Mouse (Mus musculus): ENCODE measurements around the gene Crtc3. TPM values are rescaled to one million over a fixed set of nuclear protein-coding genes. Genes with fewer than 3 reads are reported as not detected.

Crtc3 gene
- polyA plus RNA-seq, 1 experiment from 2014 or later: 10.3 TPM

DNA sequence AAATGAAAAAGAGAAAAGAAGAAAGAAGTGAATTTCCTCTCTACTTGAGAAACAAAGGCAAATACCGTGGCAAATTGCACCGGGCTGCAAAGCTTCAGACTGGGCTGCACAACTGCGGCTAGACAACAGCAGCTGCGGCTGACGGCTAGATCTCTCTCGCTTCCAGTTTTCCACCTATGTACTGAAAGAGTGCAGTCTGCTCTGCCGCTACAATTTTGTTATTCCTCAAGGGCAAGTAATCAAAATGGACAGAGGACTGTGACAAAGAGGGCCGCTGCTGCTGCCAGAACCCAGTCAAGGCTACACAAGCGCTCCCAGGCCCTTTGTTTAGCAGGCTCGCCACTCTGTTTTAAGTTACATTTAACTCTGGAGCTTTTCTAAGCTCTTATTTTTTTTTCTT is 35.6 kb downstream of the Crtc3 start:
- Histone ChIP-seq H3K27ac (peak overlapping the region; percentile 59), H3K27me3 (no peaks in the 10 kb centered on the region), H3K9ac (no peak overlapping the region), H3K36me3 (ENCODE audit: poor library complexity, severe bottlenecking) (no peaks in the 10 kb centered on the region), H3K4me2 (no peak overlapping the region), H3K4me1 (peaks cover 52% of the 10 kb centered on the region), H3K4me3 (no peak overlapping the region), H3K9me3 (replicated peaks) (no peaks in the 10 kb centered on the region)
- 47% methylated on average over 10 of the region's 10 CpGs for WGBS
- ATAC-seq: no peak

DNA sequence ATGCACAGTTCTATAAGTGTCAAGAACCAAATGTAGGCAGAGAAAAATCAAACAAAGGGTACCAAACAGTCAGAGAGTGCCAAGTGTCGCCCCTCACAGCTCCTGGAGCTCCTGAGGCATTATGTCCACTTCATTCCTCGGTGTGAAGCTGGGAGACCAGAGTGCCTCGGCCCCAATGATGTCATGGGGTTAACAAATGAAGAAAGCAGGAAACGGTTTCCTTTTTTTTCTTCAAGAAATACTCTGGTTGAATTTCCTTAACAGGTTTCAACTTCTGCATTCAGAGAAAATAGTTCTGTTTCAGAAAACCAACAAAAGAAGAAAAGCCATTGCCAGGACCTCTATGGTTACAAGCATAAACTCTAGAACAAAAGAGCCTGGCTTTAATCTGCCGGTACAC is 36.4 kb downstream of the Crtc3 start:
- no peaks in the 10 kb centered on the region for H3K36me3 ChIP-seq (ENCODE audit: poor library complexity, severe bottlenecking)
- H3K4me2 ChIP-seq: no peak overlapping the region
- peak overlapping the region; percentile 59 for H3K27ac ChIP-seq
- no peaks in the 10 kb centered on the region for H3K9me3 ChIP-seq (replicated peaks)
- 20% methylated on average over 5 of the region's 5 CpGs for WGBS
- no peak overlapping the region for H3K9ac ChIP-seq
- H3K27me3 ChIP-seq: no peaks in the 10 kb centered on the region
- H3K4me1 ChIP-seq: peaks cover 49% of the 10 kb centered on the region
- no peak overlapping the region for H3K4me3 ChIP-seq
- ATAC-seq: peak; percentile 32; the same call in 1 of the 2 replicates

DNA sequence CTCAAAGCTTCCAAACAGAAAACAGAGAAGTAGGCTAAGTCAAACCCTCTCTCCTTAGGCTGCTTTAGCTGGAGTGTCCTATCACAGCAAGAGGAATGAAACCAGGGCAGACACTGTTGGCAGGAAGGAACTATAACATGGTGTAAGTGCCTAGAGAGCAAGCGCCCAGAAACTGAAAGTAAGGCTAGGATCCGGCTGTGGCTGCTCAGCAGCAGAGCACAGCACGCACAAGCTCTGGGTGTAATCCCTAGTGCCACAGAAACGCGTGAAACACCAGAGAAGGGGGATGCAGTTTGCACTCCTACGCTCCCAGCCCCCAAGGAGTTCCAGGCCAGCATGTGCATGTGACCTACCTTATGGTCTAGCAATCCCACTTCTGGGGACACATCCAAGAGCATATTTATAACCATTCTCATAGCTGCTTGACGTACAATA is 41.2 kb downstream of the Crtc3 start:
- no peak overlapping the region for H3K4me3 ChIP-seq
- H3K9me3 ChIP-seq (replicated peaks): no peaks in the 10 kb centered on the region
- H3K27ac ChIP-seq: no peak overlapping the region
- H3K27me3 ChIP-seq: no peaks in the 10 kb centered on the region
- WGBS: 87% methylated on average over 7 of the region's 7 CpGs
- no peaks in the 10 kb centered on the region for H3K36me3 ChIP-seq (ENCODE audit: poor library complexity, severe bottlenecking)
- no peak for ATAC-seq
- peaks cover 19% of the 10 kb centered on the region for H3K4me1 ChIP-seq
- no peak overlapping the region; the same call in 1 of the 2 replicates for H3K9ac ChIP-seq
- H3K4me2 ChIP-seq: no peak overlapping the region

DNA sequence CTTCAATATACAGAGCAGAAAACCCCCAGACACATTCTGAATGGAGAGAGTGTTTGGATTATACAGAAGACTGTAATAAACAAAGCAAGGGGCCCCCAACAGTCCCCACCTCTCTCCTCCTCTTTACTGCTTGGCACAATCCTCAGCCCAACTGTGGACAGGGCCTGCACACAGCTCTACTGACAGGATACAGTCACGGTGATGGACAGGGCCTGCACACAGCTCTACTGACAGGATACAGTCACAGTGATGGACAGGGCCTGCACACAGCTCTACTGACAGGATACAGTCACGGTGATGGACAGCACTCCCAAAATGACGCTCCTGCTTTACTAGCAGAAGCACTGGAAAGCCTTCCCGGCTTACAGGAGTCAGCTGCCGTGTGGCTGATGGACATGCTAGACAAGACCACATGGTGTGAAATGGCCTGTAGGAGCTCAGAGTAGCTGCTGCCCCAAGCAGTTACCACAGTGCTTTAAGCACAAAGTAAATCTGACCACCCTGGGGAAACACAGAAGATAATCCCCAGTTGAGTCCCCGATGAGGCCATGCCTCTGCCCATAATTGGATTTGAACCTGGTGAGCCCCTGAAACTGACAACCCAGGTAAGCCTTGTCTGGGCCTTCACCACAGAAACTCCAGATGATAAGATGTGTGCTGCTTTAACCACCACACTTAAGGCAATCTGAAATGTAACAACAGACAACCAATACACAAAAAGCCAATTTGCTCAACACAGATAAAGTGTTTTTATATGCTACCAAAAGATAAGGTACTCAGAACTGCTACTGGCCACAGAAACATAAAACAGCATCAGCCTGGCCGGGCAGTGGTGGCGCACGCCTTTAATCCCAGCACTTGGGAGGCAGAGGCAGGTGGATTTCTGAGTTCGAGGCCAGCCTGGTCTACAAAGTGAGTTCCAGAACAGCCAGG is 42.3 kb downstream of the Crtc3 start:
- H3K27ac ChIP-seq: no peak overlapping the region
- H3K4me1 ChIP-seq: peaks cover 22% of the 10 kb centered on the region
- H3K9me3 ChIP-seq (replicated peaks): no peaks in the 10 kb centered on the region
- WGBS: 75% methylated on average over 10 of the region's 10 CpGs
- no peaks in the 10 kb centered on the region for H3K27me3 ChIP-seq
- no peak overlapping the region for H3K9ac ChIP-seq
- no peak for ATAC-seq
- no peaks in the 10 kb centered on the region for H3K36me3 ChIP-seq (ENCODE audit: poor library complexity, severe bottlenecking)
- H3K4me2 ChIP-seq: no peak overlapping the region
- no peak overlapping the region for H3K4me3 ChIP-seq

DNA sequence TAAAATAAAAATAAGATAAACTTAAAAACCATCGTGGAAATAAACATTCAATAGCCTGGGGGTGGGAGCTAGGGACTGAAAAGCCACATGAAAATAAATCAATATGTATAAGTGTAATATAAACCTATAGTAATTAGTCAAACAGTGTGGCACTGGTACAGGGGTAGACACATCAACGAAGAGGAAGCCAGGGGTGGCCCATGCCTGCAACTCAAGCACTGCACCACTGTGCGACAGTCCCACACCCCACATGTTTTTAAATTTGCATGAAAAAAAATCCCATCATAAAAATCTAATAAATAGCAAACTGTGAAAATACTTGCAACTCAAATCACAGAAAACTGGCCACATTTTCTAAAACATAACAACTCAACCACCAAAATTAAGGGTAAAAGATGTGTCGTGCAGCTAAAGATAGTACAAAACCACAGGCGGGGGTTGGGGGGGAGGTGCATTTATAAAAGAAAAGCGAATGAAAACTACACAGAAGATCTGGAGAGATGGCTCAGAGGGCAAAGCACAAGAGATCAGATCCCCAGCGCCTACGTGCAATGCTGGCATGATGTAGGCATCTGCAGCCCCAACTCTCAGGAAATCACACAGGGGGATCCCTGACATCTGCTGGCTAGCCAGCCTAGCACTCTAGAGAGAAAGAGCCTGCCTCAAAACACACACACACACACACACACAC is 45.6 kb downstream of the Crtc3 start:
- 74% methylated on average over 8 of the region's 8 CpGs for WGBS
- Histone ChIP-seq H3K9ac (no peak overlapping the region), H3K36me3 (ENCODE audit: poor library complexity, severe bottlenecking) (no peaks in the 10 kb centered on the region), H3K9me3 (replicated peaks) (no peaks in the 10 kb centered on the region), H3K4me3 (no peak overlapping the region), H3K4me2 (no peak overlapping the region), H3K27me3 (no peaks in the 10 kb centered on the region), H3K27ac (no peak overlapping the region), H3K4me1 (peaks cover 25% of the 10 kb centered on the region)
- no peak for ATAC-seq

DNA sequence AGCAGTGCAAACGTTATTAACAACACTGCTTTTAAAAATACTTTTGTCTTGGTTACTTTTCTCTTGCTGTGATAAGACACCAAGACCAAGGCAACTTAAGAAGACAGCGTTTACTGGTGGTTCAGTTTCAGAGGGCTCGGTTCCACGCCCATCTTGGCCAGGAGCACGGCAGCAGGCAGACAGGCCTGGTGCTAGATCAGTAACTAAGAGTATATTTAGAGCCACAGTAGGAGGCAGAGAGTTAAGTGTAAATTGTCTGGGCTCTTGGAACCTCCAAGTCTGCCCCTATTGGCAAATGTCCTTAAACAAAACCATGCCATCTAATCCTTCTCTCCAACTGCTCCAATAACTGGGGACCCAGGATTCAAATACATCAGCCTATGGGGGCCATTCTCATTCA is 46.1 kb downstream of the Crtc3 start:
- peaks cover 23% of the 10 kb centered on the region for H3K4me1 ChIP-seq
- no peak overlapping the region for H3K9ac ChIP-seq
- no peak overlapping the region for H3K4me3 ChIP-seq
- no peaks in the 10 kb centered on the region for H3K36me3 ChIP-seq (ENCODE audit: poor library complexity, severe bottlenecking)
- no peaks in the 10 kb centered on the region for H3K9me3 ChIP-seq (replicated peaks)
- H3K27ac ChIP-seq: no peak overlapping the region
- H3K4me2 ChIP-seq: no peak overlapping the region
- ATAC-seq: no peak
- WGBS: 66% methylated on average over 5 of the region's 5 CpGs
- no peaks in the 10 kb centered on the region for H3K27me3 ChIP-seq

DNA sequence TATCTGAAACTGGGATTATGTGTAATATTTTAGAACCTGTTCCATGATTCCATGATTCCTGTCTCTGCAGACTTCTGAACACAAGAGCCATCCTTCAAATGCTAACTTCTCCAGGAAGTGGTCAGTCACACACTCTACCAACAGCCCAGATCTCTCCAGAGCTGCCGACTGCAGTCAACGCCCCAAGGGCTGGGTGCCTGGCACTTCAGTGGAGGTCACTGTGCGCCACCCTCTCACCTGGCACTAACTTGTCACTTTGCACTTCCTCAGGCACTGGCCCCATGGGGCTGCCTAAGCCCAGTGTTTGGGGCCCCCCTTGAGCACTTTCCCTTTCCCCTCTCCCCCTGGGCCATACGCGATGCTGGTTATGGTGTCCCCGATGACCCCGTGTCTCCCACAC is 46.8 kb downstream of the Crtc3 start:
- H3K27ac ChIP-seq: no peak overlapping the region
- H3K4me2 ChIP-seq: no peak overlapping the region
- 89% methylated on average over 7 of the region's 7 CpGs for WGBS
- H3K4me3 ChIP-seq: no peak overlapping the region
- H3K36me3 ChIP-seq (ENCODE audit: poor library complexity, severe bottlenecking): no peaks in the 10 kb centered on the region
- H3K27me3 ChIP-seq: no peaks in the 10 kb centered on the region
- no peak overlapping the region for H3K9ac ChIP-seq
- ATAC-seq: no peak
- H3K4me1 ChIP-seq: peaks cover 20% of the 10 kb centered on the region
- H3K9me3 ChIP-seq (replicated peaks): no peaks in the 10 kb centered on the region

DNA sequence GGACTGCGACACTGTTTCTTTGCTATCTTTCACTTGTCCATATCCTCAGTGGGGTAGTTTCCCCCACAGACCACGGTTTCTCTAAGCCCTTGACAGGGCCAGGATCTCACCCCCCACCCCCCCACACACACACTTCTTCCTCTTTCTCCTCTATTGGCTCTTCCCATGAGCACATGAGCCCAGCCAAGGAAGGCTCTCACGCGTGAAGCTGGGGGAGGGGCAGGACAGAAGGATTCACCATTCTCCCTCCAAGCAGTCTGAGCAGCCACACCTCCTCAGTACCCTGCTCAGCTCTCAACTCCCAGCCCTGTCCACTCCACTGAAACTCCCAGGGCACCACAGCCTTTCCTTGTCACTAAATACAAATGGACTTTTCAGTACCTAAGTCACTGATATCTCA is 47.2 kb downstream of the Crtc3 start:
- peaks cover 22% of the 10 kb centered on the region for H3K4me1 ChIP-seq
- no peaks in the 10 kb centered on the region for H3K27me3 ChIP-seq
- no peaks in the 10 kb centered on the region for H3K9me3 ChIP-seq (replicated peaks)
- ATAC-seq: no peak
- no peaks in the 10 kb centered on the region for H3K36me3 ChIP-seq (ENCODE audit: poor library complexity, severe bottlenecking)
- no peak overlapping the region for H3K9ac ChIP-seq
- H3K4me2 ChIP-seq: no peak overlapping the region; the same call in 1 of the 2 replicates
- H3K4me3 ChIP-seq: no peak overlapping the region
- 13% methylated on average over 4 of the region's 4 CpGs for WGBS
- H3K27ac ChIP-seq: no peak overlapping the region

DNA sequence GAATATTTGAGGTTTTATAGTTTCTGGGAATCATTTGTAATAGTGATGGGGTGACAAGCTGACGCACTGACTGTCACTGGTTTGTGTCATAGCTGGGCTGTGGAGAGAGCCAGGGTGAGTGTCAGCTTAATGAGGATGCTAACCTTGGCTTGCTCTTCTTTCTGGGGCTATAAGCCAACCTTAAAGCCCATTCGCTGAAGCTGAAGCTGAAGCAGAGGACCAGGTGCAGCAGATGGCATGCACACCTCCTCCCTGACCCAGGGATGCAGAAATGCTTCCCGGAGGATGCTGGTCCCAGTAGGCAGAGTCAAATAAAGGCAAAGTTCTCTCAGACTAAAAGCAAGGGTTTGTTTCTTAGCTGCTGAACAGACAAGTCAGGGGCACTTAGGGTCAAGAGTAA is 48.7 kb downstream of the Crtc3 start:
- Histone ChIP-seq H3K27me3 (no peaks in the 10 kb centered on the region), H3K9me3 (replicated peaks) (no peaks in the 10 kb centered on the region), H3K9ac (no peak overlapping the region), H3K4me3 (no peak overlapping the region), H3K4me1 (peaks cover 20% of the 10 kb centered on the region), H3K4me2 (no peak overlapping the region), H3K27ac (no peak overlapping the region), H3K36me3 (ENCODE audit: poor library complexity, severe bottlenecking) (no peaks in the 10 kb centered on the region)
- ATAC-seq: no peak
- 91% methylated on average over 3 of the region's 3 CpGs for WGBS

DNA sequence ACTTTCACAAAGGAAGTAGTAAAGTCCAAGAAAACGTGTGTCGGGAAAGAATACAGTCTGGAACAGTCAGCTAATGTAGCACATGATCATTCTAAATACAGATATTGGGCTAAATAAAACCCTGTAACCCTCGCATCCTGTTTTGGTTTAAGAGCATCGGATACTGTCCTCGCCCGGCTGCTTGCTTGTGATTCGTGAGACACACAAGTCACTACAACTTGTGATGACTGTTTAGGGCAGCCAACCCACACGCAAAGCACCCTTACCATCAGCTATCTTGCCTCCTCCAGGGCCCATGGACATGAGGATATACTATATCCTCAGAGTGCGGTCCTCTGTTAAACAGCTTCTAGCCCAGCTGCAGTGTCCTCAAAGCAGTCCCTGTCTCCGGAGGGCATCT is 50.2 kb downstream of the Crtc3 start:
- WGBS: 87% methylated on average over 10 of the region's 10 CpGs
- Histone ChIP-seq H3K27me3 (no peaks in the 10 kb centered on the region), H3K9ac (no peak overlapping the region), H3K4me2 (no peak overlapping the region), H3K4me3 (no peak overlapping the region), H3K9me3 (replicated peaks) (no peaks in the 10 kb centered on the region), H3K27ac (no peak overlapping the region), H3K36me3 (ENCODE audit: poor library complexity, severe bottlenecking) (no peaks in the 10 kb centered on the region), H3K4me1 (peaks cover 20% of the 10 kb centered on the region)
- ATAC-seq: no peak

DNA sequence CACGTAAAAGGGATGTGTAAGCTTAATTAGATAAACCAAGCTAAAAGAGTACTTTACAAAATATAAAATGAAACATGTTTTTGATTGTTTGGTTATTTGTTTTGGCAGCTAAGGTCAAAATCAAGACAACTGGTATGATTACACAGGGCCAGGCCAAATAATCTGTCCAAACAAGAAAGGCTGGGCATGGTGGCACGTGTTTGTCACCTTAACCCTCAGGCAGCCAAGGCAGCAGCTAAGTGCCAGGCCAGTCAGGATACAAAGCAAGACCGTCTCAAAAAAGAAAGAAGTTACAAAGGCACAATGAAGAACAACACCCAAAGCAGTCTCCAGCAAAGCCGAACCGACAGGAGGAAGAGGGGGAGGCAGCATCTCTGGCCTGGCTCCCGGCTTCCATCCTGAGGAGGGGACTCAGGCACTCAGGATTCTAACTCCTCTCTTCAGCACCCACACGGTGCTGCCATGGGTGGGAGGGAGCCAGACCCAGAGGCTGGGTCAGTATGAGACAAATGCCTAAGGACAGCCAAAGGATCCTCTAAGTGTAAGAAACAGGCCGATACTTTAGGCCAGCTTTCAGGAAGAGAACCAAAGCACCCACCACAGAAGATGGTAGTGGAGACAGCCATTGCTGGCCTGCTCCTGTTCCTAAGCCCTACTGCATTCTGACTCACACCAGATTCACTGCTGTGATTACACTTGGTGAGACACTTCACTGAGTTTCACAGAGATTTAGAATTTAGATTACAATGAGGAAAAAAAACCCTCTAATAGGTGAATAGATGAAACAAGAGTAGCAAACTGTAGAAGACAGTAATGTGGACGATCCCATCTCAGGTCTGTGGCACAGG is 51.5 kb downstream of the Crtc3 start:
- Histone ChIP-seq H3K4me1 (peaks cover 16% of the 10 kb centered on the region), H3K9me3 (replicated peaks) (no peaks in the 10 kb centered on the region), H3K36me3 (ENCODE audit: poor library complexity, severe bottlenecking) (no peaks in the 10 kb centered on the region), H3K9ac (no peak overlapping the region), H3K4me3 (no peak overlapping the region), H3K27me3 (no peaks in the 10 kb centered on the region), H3K4me2 (no peak overlapping the region), H3K27ac (no peak overlapping the region)
- no peak for ATAC-seq
- WGBS: 65% methylated on average over 9 of the region's 9 CpGs
